Mouse (Mus musculus): ENCODE measurements around the gene Cfp. TPM values are rescaled to one million over a fixed set of nuclear protein-coding genes. Genes with fewer than 3 reads are reported as not detected.

Cfp gene
- polyA plus RNA-seq, 1 experiment from 2014 or later, result 8.4 TPM

- WGBS, result 16% methylated on average over 46 of the region's 49 CpGs
- no peaks in the 10 kb centered on the region for H3K36me3 ChIP-seq
- H3K9ac ChIP-seq, result no peak overlapping the region
- peak; percentile 44; the same call in 1 of the 2 replicates for ATAC-seq (ENCODE audit: insufficient number of reproducible peaks, low FRiP score, low TSS enrichment, low read depth)
- peaks cover 5% of the 10 kb centered on the region for H3K4me1 ChIP-seq
- H3K4me2 ChIP-seq, result peak overlapping the region; percentile 84
- peaks cover 2% of the 10 kb centered on the region; the same call in 1 of the 2 replicates for H3K27me3 ChIP-seq
- no peak overlapping the region for H3K27ac ChIP-seq
- no peaks in the 10 kb centered on the region for H3K9me3 ChIP-seq
- peak overlapping the region; percentile 41 for H3K4me3 ChIP-seq
Measured at GRCm38 (mm10) chrX:20920249-20920843, 11.0 kb downstream of the Cfp start.

DNA sequence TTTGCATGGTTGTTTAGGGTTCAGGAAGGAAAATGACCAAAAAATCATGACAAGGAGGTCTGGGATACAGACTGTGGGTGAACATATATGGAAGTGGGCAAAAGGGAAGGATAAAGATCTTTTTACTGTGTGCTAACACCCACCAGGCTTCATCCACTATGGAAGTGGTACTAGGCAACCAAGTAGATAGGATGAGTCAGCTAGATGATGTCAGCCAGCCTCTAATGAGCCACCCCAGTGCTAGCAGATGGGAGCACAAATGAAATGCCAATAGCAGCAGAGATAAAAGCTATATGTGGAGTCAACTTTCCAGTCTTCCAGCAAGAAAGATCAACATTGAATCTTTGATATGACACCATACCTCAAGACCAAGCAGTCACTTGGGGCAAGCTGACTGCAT lies 16.3 kb downstream of the Cfp start:
- Histone ChIP-seq H3K4me2 (no peak overlapping the region), H3K27ac (no peak overlapping the region), H3K36me3 (no peaks in the 10 kb centered on the region), H3K4me3 (no peak overlapping the region), H3K9ac (no peak overlapping the region), H3K9me3 (no peaks in the 10 kb centered on the region), H3K27me3 (0 out of 2 replicates have a peak, but pooled peaks cover 2% of the 10 kb centered on the region), H3K4me1 (no peaks in the 10 kb centered on the region)
- ATAC-seq (ENCODE audit: insufficient number of reproducible peaks, low FRiP score, low TSS enrichment, low read depth), result no peak

DNA sequence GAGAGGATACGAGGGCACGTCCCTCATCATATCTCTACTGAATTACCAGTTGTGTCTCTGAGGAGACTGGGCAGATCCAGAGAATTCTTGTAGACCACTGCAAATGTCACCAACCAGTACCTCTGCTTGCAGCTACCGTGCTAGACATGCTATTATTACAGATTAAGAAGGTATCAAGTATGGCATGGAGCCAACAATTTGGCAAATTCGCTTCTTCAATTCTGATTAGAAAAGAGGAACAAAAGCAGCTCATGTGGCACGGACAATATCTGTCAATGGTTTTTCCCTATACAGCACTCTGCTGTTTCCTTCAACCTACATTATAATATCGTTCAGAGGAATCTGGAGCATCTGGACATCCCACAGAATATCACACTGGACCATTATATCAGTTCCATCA lies 17.6 kb downstream of the Cfp start:
- ATAC-seq (ENCODE audit: insufficient number of reproducible peaks, low FRiP score, low TSS enrichment, low read depth), result no peak
- WGBS, result 79% methylated on average over 6 of the region's 6 CpGs
- Histone ChIP-seq H3K36me3 (no peaks in the 10 kb centered on the region), H3K27me3 (no peaks in the 10 kb centered on the region), H3K4me3 (no peak overlapping the region), H3K27ac (no peak overlapping the region), H3K4me2 (no peak overlapping the region), H3K4me1 (no peaks in the 10 kb centered on the region), H3K9me3 (no peaks in the 10 kb centered on the region), H3K9ac (no peak overlapping the region)

DNA sequence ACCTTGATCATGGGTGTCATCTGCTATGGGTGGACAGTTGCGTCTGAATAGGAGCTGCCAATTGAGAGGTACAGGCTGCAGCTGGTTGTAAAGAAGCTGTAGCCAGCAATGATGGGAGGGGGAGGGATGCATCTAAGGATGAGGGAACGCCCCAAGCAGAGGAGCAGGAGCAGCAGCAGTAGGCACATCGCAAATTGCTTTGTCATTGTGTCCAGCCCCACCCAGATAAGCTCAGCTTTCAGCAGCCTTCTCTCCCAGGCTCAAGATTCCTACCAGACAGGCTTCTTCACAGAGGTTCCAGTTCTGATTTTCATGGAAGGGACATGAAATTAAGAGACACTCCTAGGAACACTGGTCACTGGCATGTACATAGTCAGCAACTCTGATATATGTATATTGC lies 21.3 kb downstream of the Cfp start:
- WGBS, result 29% methylated on average over 3 of the region's 3 CpGs
- H3K4me3 ChIP-seq, result no peak overlapping the region
- no peaks in the 10 kb centered on the region for H3K9me3 ChIP-seq
- H3K4me2 ChIP-seq, result no peak overlapping the region
- no peaks in the 10 kb centered on the region for H3K4me1 ChIP-seq
- no peaks in the 10 kb centered on the region for H3K36me3 ChIP-seq
- no peak overlapping the region for H3K27ac ChIP-seq
- ATAC-seq (ENCODE audit: insufficient number of reproducible peaks, low FRiP score, low TSS enrichment, low read depth), result no peak
- H3K9ac ChIP-seq, result no peak overlapping the region
- H3K27me3 ChIP-seq, result no peaks in the 10 kb centered on the region

Other genes starting within 250 kb of the Cfp start
- gene Cdk16, start 243.6 kb downstream of the Cfp start, polyA plus RNA-seq (2015; fragmentation: Nextera tagmentation; extraction: Ambion mirVana), result 115 and 119 TPM in 2 replicates
- 45.3 and 45.6 TPM in 2 replicates for gene Usp11, start 227.6 kb downstream of the Cfp start, polyA plus RNA-seq (2015; fragmentation: Nextera tagmentation; extraction: Ambion mirVana)
- 107 and 111 TPM in 2 replicates for gene Araf, start 133.7 kb downstream of the Cfp start, polyA plus RNA-seq (2015; fragmentation: Nextera tagmentation; extraction: Ambion mirVana)
- 36.0 and 41.1 TPM in 2 replicates for gene Timp1, start 61.4 kb downstream of the Cfp start, polyA plus RNA-seq (2015; fragmentation: Nextera tagmentation; extraction: Ambion mirVana)
- 0.32 and 0.35 TPM in 2 replicates for gene Syn1, start 10.6 kb downstream of the Cfp start, polyA plus RNA-seq (2015; fragmentation: Nextera tagmentation; extraction: Ambion mirVana)
- 11.6 and 14.4 TPM in 2 replicates for gene Elk1, start 19.1 kb upstream of the Cfp start, polyA plus RNA-seq (2015; fragmentation: Nextera tagmentation; extraction: Ambion mirVana)
- gene Uxt, start 30.5 kb upstream of the Cfp start, polyA plus RNA-seq (2015; fragmentation: Nextera tagmentation; extraction: Ambion mirVana), result 44.3 and 47.3 TPM in 2 replicates
- gene Zfp182, start 130.8 kb upstream of the Cfp start, polyA plus RNA-seq (2015; fragmentation: Nextera tagmentation; extraction: Ambion mirVana), result 6.2 and 7.4 TPM in 2 replicates
- not detected in 2 replicates for gene Spaca5, start 136.9 kb upstream of the Cfp start, polyA plus RNA-seq (2015; fragmentation: Nextera tagmentation; extraction: Ambion mirVana)
- gene Zfp300, start 158.0 kb upstream of the Cfp start, polyA plus RNA-seq (2015; fragmentation: Nextera tagmentation; extraction: Ambion mirVana), result 1.8 and 2.7 TPM in 2 replicates
- not detected in 2 replicates for gene Ssxa1, start 184.3 kb upstream of the Cfp start, polyA plus RNA-seq (2015; fragmentation: Nextera tagmentation; extraction: Ambion mirVana)
- gene Gm21876, start 244.1 kb upstream of the Cfp start, polyA plus RNA-seq (2015; fragmentation: Nextera tagmentation; extraction: Ambion mirVana), result not detected in 2 replicates